Mouse (Mus musculus) lung, adult 2 months (tissue): Measurements from ENCODE around the gene Ppm1l.

Experiments used
- CTCF ChIP-seq: fragments of 200-500 bp; IDR thresholded peaks from 2 replicates; pipeline ENCODE4 v1.5.1; 2011; ENCODE audit warnings: mild to moderate bottlenecking, low read length, control low read depth; ENCODE audit not compliant: insufficient read depth
- POLR2A ChIP-seq: fragments of 200-500 bp; IDR thresholded peaks from 2 replicates; pipeline ENCODE4 v1.6.1; 2011; ENCODE audit warnings: low read depth, mild to moderate bottlenecking, control low read depth, low read length, borderline replicate concordance; ENCODE audit errors: extremely low read depth

- TF ChIP-seq CTCF, result no peak
- no peak for TF ChIP-seq POLR2A
These were observed 24.0 kb upstream of the Ppm1l start for GRCm38 (mm10) chr3:69292628-69293027.
